In the genomic region with DNA sequence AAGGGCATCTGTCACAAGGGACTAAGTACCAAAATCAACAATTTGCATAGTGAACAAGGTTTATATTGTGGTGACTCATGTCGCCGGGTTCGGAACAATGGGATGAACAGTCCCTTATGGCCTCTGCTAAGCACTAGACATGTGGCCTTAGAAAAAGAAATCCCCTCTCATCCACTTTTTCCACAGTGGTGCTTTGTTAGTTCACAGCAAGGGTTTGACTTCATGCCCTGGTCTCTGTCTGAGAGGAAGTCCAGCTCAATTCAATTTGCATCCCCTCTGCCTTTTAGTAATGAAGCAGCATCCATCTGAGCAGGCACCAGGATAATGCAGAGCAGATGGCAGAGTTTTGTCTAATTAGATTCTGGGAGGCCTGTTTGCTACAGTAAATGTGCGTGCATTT, we compare ENCODE assay signal across 10 mouse cellular contexts.
DNase-seq lines count a peak whose midpoint lies in the region; ATAC-seq lines count a peak whose summit lies in the region.
"Had no signal": no experiment of that assay in that cellular context is flagged by ENCODE, and none has a peak within 500 bp of the region (broad histone marks: within the 10 kb centered on the region; RNA-seq: fewer than 3 reads in every experiment).

No protein-coding gene starts in this region.

- H3K36me3 ChIP-seq in embryonic facial prominence, embryonic 13.5 days = no peaks in the 10 kb centered on the region
- no peaks in the 10 kb centered on the region for H3K36me3 ChIP-seq in hindbrain, embryonic 16.5 days (ENCODE audit: control insufficient read depth, insufficient read depth, low read length)
- H3K36me3 ChIP-seq in neural tube, embryonic 11.5 days (ENCODE audit: control insufficient read depth, insufficient read depth, low read length) = no peaks in the 10 kb centered on the region

- peak; percentile 18 to 43 for DNase-seq in adrenal gland, adult (ENCODE audit: inconsistent age in 2 of 2, low spot score in 1 of 2)
- no peak for DNase-seq in adrenal gland, postnatal 4 days (ENCODE audit: low spot score in 2 of 2)
- peak; percentile 58 for DNase-seq in neural tube, embryonic 11.5 days (ENCODE audit: low spot score)
- no peak for DNase-seq in urinary bladder, postnatal 4 days (ENCODE audit: low spot score in 2 of 2)
- no peak for DNase-seq in cerebellum, adult 8-10 months
- DNase-seq: kidney, postnatal 4 days had no signal

- H3K4me2 ChIP-seq in embryonic facial prominence, embryonic 13.5 days = peak overlapping the region; percentile 16; the same call in 1 of the 2 replicates
- no peak overlapping the region for H3K4me2 ChIP-seq in hindbrain, embryonic 16.5 days (ENCODE audit: low read length)
- H3K4me2 ChIP-seq in neural tube, embryonic 11.5 days (ENCODE audit: low read depth) = no peak overlapping the region
- H3K4me2 ChIP-seq: liver, embryonic 11.5 days had no signal

- no peak overlapping the region for H3K27ac ChIP-seq in embryonic facial prominence, embryonic 13.5 days
- H3K27ac ChIP-seq in hindbrain, embryonic 16.5 days (ENCODE audit: low read depth, low read length) = no peak overlapping the region
- H3K27ac ChIP-seq in neural tube, embryonic 11.5 days (ENCODE audit: low read depth, low read length) = no peak overlapping the region

- no peak for ATAC-seq in embryonic facial prominence, embryonic 13.5 days (ENCODE audit: insufficient number of reproducible peaks, insufficient read depth, low FRiP score, low TSS enrichment, low read depth)
- ATAC-seq in hindbrain, embryonic 16.5 days = peak; percentile 97
- ATAC-seq in neural tube, embryonic 11.5 days (ENCODE audit: insufficient read depth, low FRiP score, low TSS enrichment) = peak; percentile 94
- no peak for ATAC-seq in activated CD4-positive, CD25-positive, alpha-beta regulatory T cell, adult 4 months

- no peaks in the 10 kb centered on the region for H3K9me3 ChIP-seq in embryonic facial prominence, embryonic 13.5 days
- no peaks in the 10 kb centered on the region for H3K9me3 ChIP-seq in hindbrain, embryonic 16.5 days (ENCODE audit: control insufficient read depth, low read length)
- H3K9me3 ChIP-seq in neural tube, embryonic 11.5 days (ENCODE audit: control insufficient read depth, low read length) = no peaks in the 10 kb centered on the region

- no peak overlapping the region for H3K9ac ChIP-seq in embryonic facial prominence, embryonic 13.5 days
- H3K9ac ChIP-seq in hindbrain, embryonic 16.5 days (ENCODE audit: low read depth, low read length) = no peak overlapping the region
- no peak overlapping the region for H3K9ac ChIP-seq in neural tube, embryonic 11.5 days (ENCODE audit: low read length)

- no peak overlapping the region for H3K4me3 ChIP-seq in embryonic facial prominence, embryonic 13.5 days
- H3K4me3 ChIP-seq in hindbrain, embryonic 16.5 days (ENCODE audit: low read length) = no peak overlapping the region
- no peak overlapping the region for H3K4me3 ChIP-seq in neural tube, embryonic 11.5 days (ENCODE audit: low read depth, low read length)

- whole genome bisulfite sequencing in embryonic facial prominence, embryonic 13.5 days = 21% methylated on average over 4 of the region's 4 CpGs
- 7% methylated on average over 4 of the region's 4 CpGs for WGBS in hindbrain, embryonic 16.5 days
- WGBS in neural tube, embryonic 11.5 days = 13% methylated on average over 4 of the region's 4 CpGs

- no peaks in the 10 kb centered on the region for H3K4me1 ChIP-seq in embryonic facial prominence, embryonic 13.5 days
- H3K4me1 ChIP-seq in hindbrain, embryonic 16.5 days (ENCODE audit: control insufficient read depth, insufficient read depth, low read depth, low read length) = no peaks in the 10 kb centered on the region
- H3K4me1 ChIP-seq in neural tube, embryonic 11.5 days (ENCODE audit: control insufficient read depth, insufficient read depth, low read length) = no peaks in the 10 kb centered on the region

- no peaks in the 10 kb centered on the region for H3K27me3 ChIP-seq in embryonic facial prominence, embryonic 13.5 days
- peaks cover 19% of the 10 kb centered on the region for H3K27me3 ChIP-seq in hindbrain, embryonic 16.5 days (replicated peaks; ENCODE audit: control insufficient read depth, insufficient read depth, low read length)
- H3K27me3 ChIP-seq in neural tube, embryonic 11.5 days (ENCODE audit: control insufficient read depth, insufficient read depth, low read length) = peaks cover 24% of the 10 kb centered on the region

Comparison
In these comparisons a context has a peak if more than half of its experiments do, and no peak if none do; other contexts are left out.
1. DNase-seq: peak in adrenal gland, adult (2 of 2) and neural tube, embryonic 11.5 days (single experiment); none in adrenal gland, postnatal 4 days (0 of 2), urinary bladder, postnatal 4 days (0 of 2) and cerebellum, adult 8-10 months (single experiment).
2. ATAC-seq: peak in hindbrain, embryonic 16.5 days (single experiment) and neural tube, embryonic 11.5 days (single experiment); none in embryonic facial prominence, embryonic 13.5 days (single experiment) and activated CD4-positive, CD25-positive, alpha-beta regulatory T cell, adult 4 months (single experiment).